Mouse (Mus musculus) myocyte (in vitro differentiated cells): ENCODE measurements at regions not wholly inside any gene's neighbourhood (a gene's known extent, or its start where the extent isn't known, plus 50 kb on each side); places are given as distances from the start of the nearest gene placed in this dataset.

Source experiments
- H3K27me3 ChIP-seq: one replicate; pipeline ENCODE4 v1.6.1; 2011; ENCODE audit not compliant: control insufficient read depth, insufficient read depth, insufficient read length
- H3K36me3 ChIP-seq: one replicate; pipeline ENCODE4 v1.6.1; 2011; ENCODE audit not compliant: control insufficient read depth, insufficient read depth
- H3K4me2 ChIP-seq: one replicate; pipeline ENCODE4 v1.6.1; 2011; ENCODE audit warnings: low read depth, control low read depth
- H3K4me3 ChIP-seq: one replicate; pipeline ENCODE4 v1.5.1; 2011; ENCODE audit warnings: mild to moderate bottlenecking, control low read depth, moderate library complexity
- H3K79me2 ChIP-seq: one replicate; pipeline ENCODE4 v1.6.1; 2011; ENCODE audit not compliant: control insufficient read depth, insufficient read depth
- H3ac ChIP-seq: one replicate; pipeline ENCODE4 v1.6.1; 2011; ENCODE audit not compliant: control insufficient read depth, insufficient read length
- CEBPB ChIP-seq: IDR thresholded peaks from 2 replicates; pipeline ENCODE4 v1.6.1; 2011; ENCODE audit warnings: mild to moderate bottlenecking, moderate library complexity; ENCODE audit not compliant: poor library complexity, insufficient read depth, severe bottlenecking
- E2F4 ChIP-seq: IDR thresholded peaks from one replicate; pipeline ENCODE4 v1.6.1; 2011; ENCODE audit warnings: mild to moderate bottlenecking, control low read depth, moderate library complexity; ENCODE audit not compliant: insufficient read depth
- MAX ChIP-seq: IDR thresholded peaks from one replicate; pipeline ENCODE4 v1.6.1; 2011; ENCODE audit warnings: low read depth, mild to moderate bottlenecking, control low read depth
- MYOD1 ChIP-seq, 3 experiments: IDR thresholded peaks; one replicate each; pipeline ENCODE4 v1.6.1; 2011; ENCODE audit warnings: control low read depth in 2 of 3, low read depth in 2 of 3, mild to moderate bottlenecking in 2 of 3, moderate library complexity in 1 of 3; ENCODE audit not compliant: insufficient read length in 2 of 3, control insufficient read depth in 1 of 3
- MYOG ChIP-seq, 3 experiments: IDR thresholded peaks; one replicate each; pipeline ENCODE4 v1.6.1; 2011; ENCODE audit warnings: control low read depth in 2 of 3, low read depth in 2 of 3, mild to moderate bottlenecking in 2 of 3; ENCODE audit not compliant: insufficient read length in 2 of 3, control insufficient read depth in 1 of 3, insufficient read depth in 1 of 3
- POLR2A ChIP-seq: IDR thresholded peaks from one replicate; pipeline ENCODE4 v1.6.1; 2011; ENCODE audit warnings: low read depth, mild to moderate bottlenecking, control low read depth, moderate library complexity; ENCODE audit not compliant: insufficient read length
- POLR2AphosphoS2 ChIP-seq: IDR thresholded peaks from one replicate; pipeline ENCODE4 v1.6.1; 2011; ENCODE audit warnings: low read depth, control low read depth; ENCODE audit not compliant: insufficient read length
- REST ChIP-seq: IDR thresholded peaks from one replicate; pipeline ENCODE4 v1.6.1; 2011; ENCODE audit warnings: mild to moderate bottlenecking, control low read depth, moderate library complexity; ENCODE audit not compliant: insufficient read depth, insufficient read length
- SRF ChIP-seq: IDR thresholded peaks from one replicate; pipeline ENCODE4 v1.6.1; 2011; ENCODE audit warnings: low read depth; ENCODE audit not compliant: control insufficient read depth, insufficient read length
- TCF12 ChIP-seq: IDR thresholded peaks from one replicate; pipeline ENCODE4 v1.6.1; 2011; ENCODE audit warnings: mild to moderate bottlenecking, control low read depth; ENCODE audit not compliant: poor library complexity, insufficient read depth, severe bottlenecking
- TCF3 ChIP-seq: IDR thresholded peaks from one replicate; pipeline ENCODE4 v1.6.1; 2011; ENCODE audit warnings: low read depth, control low read depth; ENCODE audit not compliant: insufficient read length
- USF1 ChIP-seq: IDR thresholded peaks from one replicate; pipeline ENCODE4 v1.6.1; 2011; ENCODE audit warnings: low read depth, mild to moderate bottlenecking, control low read depth, moderate library complexity

GRCm38 (mm10) chr12:99639118-99639517 lies 75.7 kb upstream of the Foxn3 start:
- Histone ChIP-seq H3K4me3 (no peak overlapping the region), H3K27me3 (no peaks in the 10 kb centered on the region), H3K79me2 (no peaks in the 10 kb centered on the region), H3K4me2 (no peak overlapping the region), H3ac (no peak overlapping the region), H3K36me3 (no peaks in the 10 kb centered on the region)
- no peak for TF ChIP-seq REST
- TF ChIP-seq TCF3, result no peak
- TF ChIP-seq MAX, result no peak
- no peak for TF ChIP-seq MYOG (IDR thresholded peaks at IDR 0.05; ENCODE audit: control insufficient read depth in 1 of 3, insufficient read depth in 1 of 3, insufficient read length in 2 of 3, low read depth in 2 of 3)
- no peak for TF ChIP-seq E2F4
- no peak for TF ChIP-seq MYOD1 (IDR thresholded peaks at IDR 0.05; ENCODE audit: control insufficient read depth in 1 of 3, insufficient read length in 2 of 3, low read depth in 2 of 3)
- no peak for TF ChIP-seq TCF12

GRCm38 (mm10) chr12:99637986-99638385 lies 74.6 kb upstream of the Foxn3 start:
- Histone ChIP-seq H3K79me2 (no peaks in the 10 kb centered on the region), H3K36me3 (no peaks in the 10 kb centered on the region), H3K27me3 (no peaks in the 10 kb centered on the region), H3ac (no peak overlapping the region), H3K4me3 (no peak overlapping the region), H3K4me2 (no peak overlapping the region)
- TF ChIP-seq CEBPB, result no peak

GRCm38 (mm10) chr12:99636234-99636633 lies 72.9 kb upstream of the Foxn3 start:
- TF ChIP-seq MAX, result no peak
- no peak for TF ChIP-seq TCF12
- no peak for TF ChIP-seq TCF3
- TF ChIP-seq USF1, result no peak
- TF ChIP-seq CEBPB, result no peak
- TF ChIP-seq SRF, result no peak
- TF ChIP-seq MYOG (IDR thresholded peaks at IDR 0.05; ENCODE audit: control insufficient read depth in 1 of 3, insufficient read depth in 1 of 3, insufficient read length in 2 of 3, low read depth in 2 of 3), result no peak
- no peak for TF ChIP-seq POLR2A
- no peak for TF ChIP-seq POLR2AphosphoS2
- no peak for TF ChIP-seq MYOD1 (IDR thresholded peaks at IDR 0.05; ENCODE audit: control insufficient read depth in 1 of 3, insufficient read length in 2 of 3, low read depth in 2 of 3)
- no peak for TF ChIP-seq REST
- TF ChIP-seq E2F4, result no peak
- Histone ChIP-seq H3K4me2 (no peak overlapping the region), H3K36me3 (no peaks in the 10 kb centered on the region), H3K4me3 (no peak overlapping the region), H3ac (no peak overlapping the region), H3K79me2 (no peaks in the 10 kb centered on the region), H3K27me3 (no peaks in the 10 kb centered on the region)

- H3K4me3 ChIP-seq, result no peak overlapping the region
- H3K27me3 ChIP-seq, result no peaks in the 10 kb centered on the region
- H3K4me2 ChIP-seq, result no peak overlapping the region
- H3ac ChIP-seq, result no peak overlapping the region
- H3K36me3 ChIP-seq, result no peaks in the 10 kb centered on the region
- TF ChIP-seq USF1 (no peak), E2F4 (no peak), MYOG (IDR thresholded peaks at IDR 0.05; ENCODE audit: control insufficient read depth in 1 of 3, insufficient read depth in 1 of 3, insufficient read length in 2 of 3, low read depth in 2 of 3) (no peak), SRF (no peak), MAX (no peak), CEBPB (no peak), POLR2AphosphoS2 (no peak), MYOD1 (IDR thresholded peaks at IDR 0.05; ENCODE audit: control insufficient read depth in 1 of 3, insufficient read length in 2 of 3, low read depth in 2 of 3) (no peak), POLR2A (no peak), REST (no peak), TCF3 (no peak), TCF12 (no peak)
- H3K79me2 ChIP-seq, result no peaks in the 10 kb centered on the region
Observed at GRCm38 (mm10) chr12:99635361-99635760, 72.0 kb upstream of the Foxn3 start.

- no peaks in the 10 kb centered on the region for H3K36me3 ChIP-seq
Observed at GRCm38 (mm10) chr12:99634726-99635125, 71.3 kb upstream of the Foxn3 start.

More at GRCm38 (mm10) chr12:99634726-99635125, 71.3 kb upstream of the Foxn3 start:
- Histone ChIP-seq H3K79me2 (no peaks in the 10 kb centered on the region), H3ac (no peak overlapping the region), H3K4me3 (no peak overlapping the region), H3K4me2 (no peak overlapping the region), H3K27me3 (no peaks in the 10 kb centered on the region)
- no peak for TF ChIP-seq USF1
- TF ChIP-seq REST, result no peak
- TF ChIP-seq TCF12, result no peak
- TF ChIP-seq MYOG (IDR thresholded peaks at IDR 0.05; ENCODE audit: control insufficient read depth in 1 of 3, insufficient read depth in 1 of 3, insufficient read length in 2 of 3, low read depth in 2 of 3), result no peak
- TF ChIP-seq POLR2A, result no peak
- no peak for TF ChIP-seq TCF3
- TF ChIP-seq POLR2AphosphoS2, result no peak
- no peak for TF ChIP-seq CEBPB
- no peak for TF ChIP-seq MAX
- no peak for TF ChIP-seq SRF
- TF ChIP-seq E2F4, result no peak
- no peak for TF ChIP-seq MYOD1 (IDR thresholded peaks at IDR 0.05; ENCODE audit: control insufficient read depth in 1 of 3, insufficient read length in 2 of 3, low read depth in 2 of 3)
